Mouse (Mus musculus): ENCODE measurements around the gene Efcc1.

- no peak for TF ChIP-seq CTCF (IDR thresholded peaks at IDR 0.05; ENCODE audit: control insufficient read depth, insufficient read depth, insufficient read length)
- no peak for TF ChIP-seq USF1 (IDR thresholded peaks at IDR 0.05; ENCODE audit: low read depth)
Observed at GRCm38 (mm10) chr6:87739898-87740297, 9.2 kb downstream of the Efcc1 start.
